ENCODE assay signal across 9 mouse cellular contexts in the genomic region with DNA sequence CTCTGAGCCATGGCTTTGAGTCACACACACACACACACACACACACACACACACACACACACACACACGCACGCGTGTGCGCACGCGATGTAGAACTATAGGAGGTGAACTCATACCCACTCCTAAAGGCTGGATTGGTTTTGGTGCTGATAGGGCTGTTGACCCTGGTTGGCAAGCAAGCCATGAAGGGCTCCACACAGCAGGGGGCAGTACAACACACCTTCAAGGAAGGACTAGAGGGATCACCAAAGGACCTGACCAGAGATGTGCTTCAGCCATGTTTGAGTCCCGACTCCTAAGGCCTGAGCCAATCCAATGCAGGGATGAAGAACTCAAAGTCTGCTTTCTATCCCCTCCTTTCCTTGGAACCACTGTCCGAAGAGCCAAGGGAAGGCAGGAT. TPM values are rescaled to one million over a fixed set of nuclear protein-coding genes. Genes with fewer than 3 reads are reported as not detected.
DNase-seq lines count a peak whose midpoint lies in the region; ATAC-seq lines count a peak whose summit lies in the region.
"Had no signal": no experiment of that assay in that cellular context is flagged by ENCODE, and none has a peak within 500 bp of the region (broad histone marks: within the 10 kb centered on the region; RNA-seq: fewer than 3 reads in every experiment).

No protein-coding gene starts in this region.

- ATAC-seq in heart, embryonic 16.5 days (replicated peaks; ENCODE audit: extremely low read depth, insufficient read depth, low FRiP score), result no peak
- no peak for ATAC-seq in kidney, embryonic 16.5 days (ENCODE audit: low FRiP score, low TSS enrichment)
- ATAC-seq in granulocyte monocyte progenitor cell, adult 5-6 weeks (replicated peaks; ENCODE audit: poor library complexity, severe bottlenecking), result no peak

- H3K36me3 ChIP-seq in heart, embryonic 16.5 days (ENCODE audit: control insufficient read depth, insufficient read depth), result peaks cover 8% of the 10 kb centered on the region
- peaks cover 5% of the 10 kb centered on the region; the same call in 1 of the 2 replicates for H3K36me3 ChIP-seq in kidney, embryonic 16.5 days (ENCODE audit: insufficient read depth, low read length)

- H3K4me1 ChIP-seq in heart, embryonic 16.5 days (ENCODE audit: control insufficient read depth, insufficient read depth, low read length), result peaks cover 30% of the 10 kb centered on the region
- peaks cover 44% of the 10 kb centered on the region for H3K4me1 ChIP-seq in kidney, embryonic 16.5 days (ENCODE audit: insufficient read depth, low read length)

- H3K4me2 ChIP-seq in heart, embryonic 16.5 days (ENCODE audit: low read depth, low read length), result no peak overlapping the region
- H3K4me2 ChIP-seq in kidney, embryonic 16.5 days (replicated peaks; ENCODE audit: low read depth, low read length), result no peak overlapping the region

- H3K9me3 ChIP-seq in heart, embryonic 16.5 days (replicated peaks; ENCODE audit: control insufficient read depth, low read length), result no peaks in the 10 kb centered on the region
- H3K9me3 ChIP-seq in kidney, embryonic 16.5 days (ENCODE audit: low read length), result no peaks in the 10 kb centered on the region
- H3K9me3 ChIP-seq: megakaryocyte, embryonic 14.5 days had no signal

- peak overlapping the region; percentile 63 for H3K27ac ChIP-seq in heart, embryonic 16.5 days (ENCODE audit: low read length)
- H3K27ac ChIP-seq in kidney, embryonic 16.5 days (ENCODE audit: low read length), result peak overlapping the region; percentile 94

- intact Hi-C loops in heart, postnatal 25 days (cut with DNase I), result no loop called here

- H3K27me3 ChIP-seq in heart, embryonic 16.5 days (ENCODE audit: control insufficient read depth, insufficient read depth, low read length), result no peaks in the 10 kb centered on the region
- H3K27me3 ChIP-seq in kidney, embryonic 16.5 days (ENCODE audit: insufficient read depth, low read length), result no peaks in the 10 kb centered on the region

- H3K9ac ChIP-seq in heart, embryonic 16.5 days (ENCODE audit: low read length), result no peak overlapping the region
- H3K9ac ChIP-seq in kidney, embryonic 16.5 days (replicated peaks; ENCODE audit: low read length), result peak overlapping the region; percentile 50; the same call in 1 of the 2 replicates

- WGBS in heart, embryonic 16.5 days, result 96% methylated on average over 8 of the region's 8 CpGs
- WGBS in kidney, embryonic 16.5 days, result 92% methylated on average over 8 of the region's 8 CpGs

- no peak for DNase-seq in heart, postnatal 25 days (ENCODE audit: low spot score)
- DNase-seq in ZHBTc4 (ENCODE audit: low read depth, low spot score), result peak; percentile 74
- DNase-seq in lung, postnatal 4 days, result peak; percentile 46 to 65
- no peak for DNase-seq in cerebellum, adult 11 months
- DNase-seq in urinary bladder, adult 2 months (ENCODE audit: low spot score), result no peak

- no peak overlapping the region for H3K4me3 ChIP-seq in heart, embryonic 16.5 days (ENCODE audit: low read length)
- no peak overlapping the region for H3K4me3 ChIP-seq in kidney, embryonic 16.5 days (ENCODE audit: low read length)

RNA-seq across cellular contexts. Expression of a gene that starts 16.7 kb away (rescaled TPM):
- polyA plus RNA-seq in heart, embryonic 16.5 days (2015; fragmentation: Nextera tagmentation; extraction: Ambion mirVana), result 85.5 and 90.1 TPM in 2 replicates
- 100 to 1,000 TPM in 1 of 2 experiments, 10 to 100 TPM in 1; 96.9 to 110 TPM for total RNA-seq in heart, postnatal 25 days (2021)
- 130 and 153 TPM in 2 replicates for polyA plus RNA-seq in kidney, embryonic 16.5 days (2015; fragmentation: Nextera tagmentation; extraction: Ambion mirVana)
- total RNA-seq in granulocyte monocyte progenitor cell, adult 5-6 weeks (2014; fragmentation: Nextera tagmentation), result 1.9 and 8.5 TPM in 2 replicates
- total RNA-seq in granulocyte monocyte progenitor cell, adult 5-6 weeks (2017), result 0.36 and 0.56 TPM in 2 replicates
- 141 and 167 TPM in 2 replicates for polyA plus RNA-seq in urinary bladder, adult 2 months (2012; rRNA removed)

Comparison
In these comparisons a context has a peak if more than half of its experiments do, and no peak if none do; other contexts are left out.
1. DNase-seq: peak in ZHBTc4 (single experiment) and lung, postnatal 4 days (2 of 2); none in heart, postnatal 25 days (single experiment), cerebellum, adult 11 months (single experiment) and urinary bladder, adult 2 months (single experiment).